Mouse (Mus musculus) liver, embryonic 11.5 days (tissue): ENCODE measurements around the gene 2410015M20Rik. TPM values are rescaled to one million over a fixed set of nuclear protein-coding genes. Genes with fewer than 3 reads are reported as not detected.

Source experiments
- ATAC-seq: fragments of 200-750 bp; cut with Nextera tagmentation; replicated peaks from 2 replicates; pipeline ENCODE4 v1.8.0; 2017; ENCODE audit warnings: moderate number of reproducible peaks, mild to moderate bottlenecking, moderate TSS enrichment, moderate library complexity; ENCODE audit not compliant: low FRiP score
- DNase-seq: peaks from one replicate; pipeline ENCODE4 v3.0.0-alpha.2; 2017; ENCODE audit warnings: low spot score
- H3K27ac ChIP-seq: fragments of 300-500 bp; sonication (generic); 2 replicates; pipeline ENCODE4 v1.5.1; 2014; ENCODE audit warnings: mild to moderate bottlenecking, low read depth, low read length, control low read depth
- H3K27me3 ChIP-seq: fragments of 300-500 bp; sonication (generic); replicated peaks from 2 replicates; pipeline ENCODE4 v1.6.1; 2014; ENCODE audit warnings: low read length, mixed read lengths; ENCODE audit not compliant: control insufficient read depth, insufficient read depth
- H3K36me3 ChIP-seq: fragments of 300-500 bp; sonication (generic); 2 replicates; pipeline ENCODE4 v1.6.1; 2014; ENCODE audit warnings: mild to moderate bottlenecking, low read length, moderate library complexity, mixed read lengths; ENCODE audit not compliant: control insufficient read depth, insufficient read depth
- H3K4me1 ChIP-seq: fragments of 300-500 bp; sonication (generic); replicated peaks from 2 replicates; pipeline ENCODE4 v1.6.1; 2014; ENCODE audit warnings: low read length, mixed read lengths; ENCODE audit not compliant: control insufficient read depth, insufficient read depth
- H3K4me2 ChIP-seq: fragments of 300-500 bp; sonication (generic); 2 replicates; pipeline ENCODE4 v1.6.1; 2014; ENCODE audit warnings: mild to moderate bottlenecking, control low read depth, moderate library complexity
- H3K4me3 ChIP-seq: fragments of 300-500 bp; sonication (generic); 2 replicates; pipeline ENCODE4 v1.5.1; 2014; ENCODE audit warnings: low read depth, low read length, control low read depth
- H3K9ac ChIP-seq: fragments of 300-500 bp; sonication (generic); 2 replicates; pipeline ENCODE4 v1.6.1; 2014; ENCODE audit warnings: low read depth, low read length, control low read depth
- H3K9me3 ChIP-seq: fragments of 300-500 bp; sonication (generic); 2 replicates; pipeline ENCODE4 v1.6.1; 2016; ENCODE audit warnings: low read length, inconsistent platforms, mixed read lengths; ENCODE audit not compliant: control insufficient read depth
- WGBS: fragments of 180-500 bp; shearing (Covaris S2); extraction: QIAGEN DNeasy Blood & Tissue Kit; methylation state at CpG from one replicate; pipeline ENCODE4 v1.1.7; 2014; 5-methylcytosine and 5-hydroxymethylcytosine counted together
- polyA plus RNA-seq: library from polyadenylated mRNA; unstranded; fragments of >200 nt; fragmentation: Nextera tagmentation; extraction: Ambion mirVana; gene quantifications from 2 replicates; pipeline ENCODE4 v1.2.1, GENCODE M21; 2014

Gene 2410015M20Rik
- polyA plus RNA-seq, 1 experiment from 2014 or later = 248 TPM

DNA sequence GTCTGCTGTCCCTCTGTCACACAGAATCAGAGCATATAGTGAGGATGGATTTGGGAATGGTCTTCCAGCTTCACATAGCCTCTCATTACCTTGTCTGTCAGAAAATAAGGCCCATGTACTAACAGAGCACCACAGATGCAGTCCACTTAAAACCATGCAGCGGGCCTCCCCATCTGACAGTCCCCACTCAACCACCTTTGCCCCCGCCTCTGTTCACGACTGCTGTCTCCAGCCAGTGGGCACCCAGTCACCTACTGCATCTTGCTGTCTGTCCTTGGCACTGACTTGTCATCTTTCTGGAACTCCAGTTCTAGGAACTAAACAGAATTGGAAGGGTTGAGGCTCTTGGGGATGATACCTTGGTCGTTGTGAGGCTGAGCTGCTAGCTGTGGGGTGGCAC lies 20.6 kb downstream of the 2410015M20Rik start:
- no peak for DNase-seq
- Histone ChIP-seq H3K4me1 (peaks cover 15% of the 10 kb centered on the region), H3K9ac (no peak overlapping the region), H3K4me3 (no peak overlapping the region), H3K27me3 (no peaks in the 10 kb centered on the region), H3K36me3 (peaks cover 52% of the 10 kb centered on the region), H3K4me2 (no peak overlapping the region), H3K27ac (no peak overlapping the region), H3K9me3 (no peaks in the 10 kb centered on the region)
- no peak for ATAC-seq
- 89% methylated on average over 4 of the region's 4 CpGs for WGBS

DNA sequence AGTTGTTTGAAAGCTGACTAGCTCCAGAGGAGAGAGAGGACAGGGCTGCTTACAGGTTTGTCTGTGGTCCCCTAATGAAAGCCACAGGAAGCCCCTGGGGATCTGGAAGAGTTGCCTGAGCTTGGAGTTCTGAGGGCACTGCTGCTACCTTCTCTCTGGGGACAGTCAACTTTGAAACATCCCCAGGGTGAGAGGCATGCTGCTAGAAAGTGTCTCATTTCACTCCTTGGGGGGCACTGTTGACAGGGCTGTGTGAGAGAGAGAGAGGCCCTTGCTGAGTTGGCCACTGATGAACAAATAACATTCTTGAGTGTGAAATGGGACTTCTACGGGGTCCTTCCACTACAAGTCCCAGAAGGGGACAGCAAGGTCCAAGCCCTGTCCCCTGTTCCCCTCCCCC lies 21.8 kb downstream of the 2410015M20Rik start:
- 86% methylated on average over 1 of the region's 1 CpGs for WGBS
- peaks cover 46% of the 10 kb centered on the region for H3K36me3 ChIP-seq
- no peaks in the 10 kb centered on the region for H3K9me3 ChIP-seq
- H3K27ac ChIP-seq = no peak overlapping the region
- H3K4me1 ChIP-seq = peaks cover 21% of the 10 kb centered on the region
- DNase-seq (no peak), ATAC-seq (no peak)
- no peak overlapping the region for H3K4me3 ChIP-seq
- H3K9ac ChIP-seq = peak overlapping the region; percentile 43
- H3K27me3 ChIP-seq = no peaks in the 10 kb centered on the region
- H3K4me2 ChIP-seq = no peak overlapping the region; the same call in 1 of the 2 replicates

DNA sequence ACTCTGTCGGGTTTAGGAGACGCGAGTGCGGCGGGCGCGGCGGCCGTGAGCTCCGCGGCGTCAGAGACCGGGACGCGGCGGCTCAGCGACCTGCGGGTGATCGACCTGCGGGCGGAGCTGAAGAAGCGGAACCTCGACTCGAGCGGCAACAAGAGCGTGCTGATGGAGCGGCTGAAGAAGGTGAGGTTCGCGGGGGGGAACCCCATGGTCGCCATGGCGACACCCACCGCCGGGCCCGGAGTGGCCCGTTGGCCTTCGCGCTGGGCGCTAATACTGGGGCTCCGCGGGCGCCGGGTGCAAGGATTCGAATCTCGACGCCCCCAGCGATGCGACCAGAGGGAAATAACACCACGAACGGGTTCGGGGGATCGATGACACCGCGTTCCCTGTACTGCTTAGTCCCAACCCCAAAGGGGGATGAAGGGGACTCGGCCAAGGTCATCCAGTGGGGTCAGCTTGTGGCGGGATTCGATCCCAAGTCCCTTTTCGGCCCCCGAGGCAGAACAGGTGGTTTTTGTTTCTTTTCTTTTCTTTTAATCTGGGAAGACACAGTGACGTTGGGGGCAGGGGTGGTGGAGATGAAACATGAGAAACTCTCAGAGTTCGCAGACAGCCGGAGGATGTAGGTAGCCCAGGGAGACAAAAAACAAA lies 24.3 kb downstream of the 2410015M20Rik start:
- no peak; the same call in 1 of the 2 replicates for ATAC-seq
- peak overlapping the region; percentile 85 for H3K27ac ChIP-seq
- peak overlapping the region; percentile 94 for H3K9ac ChIP-seq
- H3K4me3 ChIP-seq = peak overlapping the region; percentile 86
- H3K4me2 ChIP-seq = peak overlapping the region; percentile 95
- DNase-seq = no peak
- no peaks in the 10 kb centered on the region for H3K9me3 ChIP-seq
- H3K36me3 ChIP-seq = peaks cover 55% of the 10 kb centered on the region
- H3K27me3 ChIP-seq = no peaks in the 10 kb centered on the region
- H3K4me1 ChIP-seq = peaks cover 30% of the 10 kb centered on the region
- under 1% methylated on average over 61 of the region's 61 CpGs for WGBS

DNA sequence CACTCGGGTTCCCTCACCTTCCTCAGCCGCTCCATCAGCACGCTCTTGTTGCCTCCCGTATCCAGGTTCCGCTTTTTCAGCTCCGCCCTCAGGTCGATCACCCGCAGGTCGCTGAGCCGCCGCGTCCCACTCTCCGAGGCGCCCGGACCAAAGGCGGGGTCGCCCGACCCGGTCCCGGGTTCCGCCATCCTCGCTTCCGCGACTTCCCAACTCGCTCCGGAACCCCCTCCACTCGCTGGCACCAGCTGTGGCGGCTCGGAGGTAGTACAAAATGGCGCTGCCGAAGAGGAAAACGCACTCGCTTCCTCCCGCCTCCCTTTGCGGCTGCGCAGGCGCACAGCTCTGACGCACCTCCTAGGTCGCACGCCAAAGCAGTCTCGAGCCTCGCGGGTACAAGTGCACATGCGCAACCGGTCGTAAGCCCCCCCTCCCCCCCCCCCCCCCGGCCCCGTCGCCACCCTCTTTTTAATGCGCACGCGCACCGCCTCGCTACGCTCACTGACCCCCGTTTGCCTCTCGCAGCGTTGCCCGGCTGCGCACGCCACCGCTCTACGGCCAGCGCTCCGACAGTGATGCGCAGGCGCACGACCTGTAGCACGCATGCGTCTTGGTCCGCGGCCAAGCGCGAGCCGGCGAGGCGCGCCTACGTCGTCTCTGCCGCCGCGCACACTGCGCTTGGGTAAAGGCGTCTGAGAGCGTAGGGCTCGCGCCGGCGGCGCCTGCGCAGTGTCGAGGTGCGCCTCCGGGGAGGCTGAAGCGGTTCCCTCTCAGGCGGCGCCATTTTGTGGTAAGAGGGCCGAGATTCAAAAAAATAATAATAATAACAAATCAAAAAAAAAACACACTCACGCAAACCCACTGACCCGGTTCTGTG lies 25.1 kb downstream of the 2410015M20Rik start, which contains the start of the genes Safb2 and Safb:
Gene Safb2 (minus strand): TSS at position 329 of the 874 bp plus-strand sequence.
Gene Safb (plus strand): TSS at position 569 of the 874 bp plus-strand sequence.
- Histone ChIP-seq H3K4me3 (peak within 1 kb of the TSS; percentile 86), H3K27me3 (no peaks in the 10 kb centered on the region), H3K9me3 (no peaks in the 10 kb centered on the region), H3K9ac (peak within 1 kb of the TSS; percentile 94), H3K4me1 (peaks cover 30% of the 10 kb centered on the region), H3K4me2 (peak within 1 kb of the TSS; percentile 95), H3K27ac (peak within 1 kb of the TSS; percentile 85), H3K36me3 (peaks cover 53% of the 10 kb centered on the region)
- peak; percentile 94 for ATAC-seq
- peak; percentile 97 for DNase-seq
- WGBS = under 1% methylated on average over 84 of the region's 101 CpGs

- H3K36me3 ChIP-seq = peaks cover 48% of the 10 kb centered on the region
- ATAC-seq (no peak), DNase-seq (no peak)
- H3K4me2 ChIP-seq = peak overlapping the region; percentile 90
- H3K4me3 ChIP-seq = peak overlapping the region; percentile 86
- no peaks in the 10 kb centered on the region for H3K27me3 ChIP-seq
- under 1% methylated on average over 33 of the region's 33 CpGs for WGBS
- peaks cover 30% of the 10 kb centered on the region for H3K4me1 ChIP-seq
- H3K27ac ChIP-seq = peak overlapping the region; percentile 85
- H3K9ac ChIP-seq = peak overlapping the region; percentile 78
- no peaks in the 10 kb centered on the region for H3K9me3 ChIP-seq
Observed at GRCm38 (mm10) chr17:56583611-56584256, 25.8 kb downstream of the 2410015M20Rik start.

DNA sequence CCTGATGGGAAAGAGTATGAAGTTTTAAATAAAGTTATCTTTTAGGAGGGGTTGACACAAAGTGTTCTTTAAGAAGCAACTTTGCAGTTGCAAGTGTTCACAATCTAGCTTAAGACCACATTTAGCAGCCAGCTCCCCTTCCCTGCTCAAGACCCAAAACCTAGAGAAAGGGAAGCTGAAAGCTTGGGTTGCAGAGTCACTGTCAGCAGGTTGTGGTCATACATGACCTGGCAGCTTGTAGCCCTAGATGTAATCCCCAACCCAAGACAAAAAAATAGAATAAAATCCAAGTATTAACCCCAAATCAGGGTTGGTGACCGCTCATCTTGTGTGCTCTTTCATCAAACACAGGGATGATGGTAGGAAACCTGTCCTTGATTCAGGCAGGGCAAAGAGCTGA lies 26.5 kb downstream of the 2410015M20Rik start:
- Histone ChIP-seq H3K36me3 (peaks cover 48% of the 10 kb centered on the region), H3K27me3 (no peaks in the 10 kb centered on the region), H3K4me2 (peak overlapping the region; percentile 90), H3K9ac (peak overlapping the region; percentile 78), H3K27ac (peak overlapping the region; percentile 85; the same call in 1 of the 2 replicates), H3K4me1 (peaks cover 30% of the 10 kb centered on the region), H3K9me3 (no peaks in the 10 kb centered on the region), H3K4me3 (peak overlapping the region; percentile 86)
- DNase-seq (no peak), ATAC-seq (no peak)
- WGBS = 74% methylated on average over 1 of the region's 1 CpGs

- H3K27ac ChIP-seq = no peak overlapping the region
- no peak for ATAC-seq
Observed at GRCm38 (mm10) chr17:56572939-56573338, 36.6 kb downstream of the 2410015M20Rik start.

DNA sequence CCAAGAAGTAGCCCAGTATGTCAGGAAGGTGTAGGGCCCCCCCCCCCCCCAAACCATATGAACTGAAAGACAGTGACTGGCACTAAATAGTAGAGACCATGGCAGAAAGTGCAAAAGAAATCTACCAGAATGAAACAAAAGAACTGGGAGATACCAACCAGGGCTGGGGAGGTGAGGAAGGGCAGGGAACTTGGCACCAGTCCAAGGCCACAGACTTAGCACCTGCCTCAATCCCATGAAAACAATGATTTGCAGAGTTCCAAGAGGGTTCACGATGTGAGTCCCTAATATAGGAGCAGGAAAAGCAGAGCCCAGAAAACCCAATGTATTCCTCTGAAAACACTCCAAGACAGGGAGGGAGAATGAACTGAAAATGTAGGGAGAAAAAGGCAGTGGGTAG lies 37.4 kb downstream of the 2410015M20Rik start:
- 94% methylated on average over 1 of the region's 1 CpGs for whole genome bisulfite sequencing
- no peaks in the 10 kb centered on the region for H3K9me3 ChIP-seq
- H3K27me3 ChIP-seq = no peaks in the 10 kb centered on the region
- no peak overlapping the region for H3K4me2 ChIP-seq
- DNase-seq (no peak), ATAC-seq (no peak)
- H3K27ac ChIP-seq = no peak overlapping the region
- no peaks in the 10 kb centered on the region for H3K4me1 ChIP-seq
- H3K9ac ChIP-seq = no peak overlapping the region
- H3K36me3 ChIP-seq = peaks cover 77% of the 10 kb centered on the region
- no peak overlapping the region for H3K4me3 ChIP-seq

More at GRCm38 (mm10) chr17:56572939-56573338, 36.6 kb downstream of the 2410015M20Rik start:
- WGBS = 93% methylated on average over 3 of the region's 3 CpGs
- Histone ChIP-seq H3K4me3 (no peak overlapping the region), H3K27me3 (no peaks in the 10 kb centered on the region), H3K9ac (no peak overlapping the region), H3K36me3 (peaks cover 83% of the 10 kb centered on the region), H3K4me1 (no peaks in the 10 kb centered on the region), H3K9me3 (no peaks in the 10 kb centered on the region), H3K4me2 (no peak overlapping the region)
- no peak for DNase-seq
